Mouse (Mus musculus) embryonic facial prominence, embryonic 15.5 days (tissue): ENCODE measurements around the gene Traf7. TPM values are rescaled to one million over a fixed set of nuclear protein-coding genes. Genes with fewer than 3 reads are reported as not detected.

Experiments used
- ATAC-seq: fragments of 200-750 bp; cut with Nextera tagmentation; 2 replicates; pipeline ENCODE4 v1.8.0; 2017; ENCODE audit warnings: low read depth, moderate TSS enrichment; ENCODE audit not compliant: insufficient number of reproducible peaks, low FRiP score, low TSS enrichment
- H3K27ac ChIP-seq: fragments of 300-500 bp; sonication (generic); replicated peaks from 2 replicates; pipeline ENCODE4 v1.5.1; 2015; ENCODE audit warnings: mild to moderate bottlenecking, inconsistent platforms
- H3K27me3 ChIP-seq: fragments of 300-500 bp; sonication (generic); 2 replicates; pipeline ENCODE4 v1.6.1; 2015; ENCODE audit warnings: inconsistent platforms
- H3K36me3 ChIP-seq: fragments of 300-500 bp; sonication (generic); 2 replicates; pipeline ENCODE4 v1.6.1; 2015; ENCODE audit warnings: mild to moderate bottlenecking, inconsistent platforms
- H3K4me1 ChIP-seq: fragments of 300-500 bp; sonication (generic); 2 replicates; pipeline ENCODE4 v1.6.1; 2015; ENCODE audit warnings: inconsistent platforms
- H3K4me2 ChIP-seq: fragments of 300-500 bp; sonication (generic); replicated peaks from 2 replicates; pipeline ENCODE4 v1.6.1; 2015; ENCODE audit warnings: mild to moderate bottlenecking, inconsistent platforms
- H3K4me3 ChIP-seq: fragments of 300-500 bp; sonication (generic); replicated peaks from 2 replicates; pipeline ENCODE4 v1.5.1; 2015; ENCODE audit warnings: mild to moderate bottlenecking, inconsistent platforms
- H3K9ac ChIP-seq: fragments of 300-500 bp; sonication (generic); 2 replicates; pipeline ENCODE4 v1.6.1; 2015; ENCODE audit warnings: inconsistent platforms
- H3K9me3 ChIP-seq: fragments of 300-500 bp; sonication (generic); replicated peaks from 2 replicates; pipeline ENCODE4 v1.6.1; 2016; ENCODE audit warnings: inconsistent platforms
- WGBS: fragments of 180-500 bp; shearing (Covaris S2); methylation state at CpG from one replicate; pipeline ENCODE4 v1.1.7; 2015; 5-methylcytosine and 5-hydroxymethylcytosine counted together
- polyA plus RNA-seq: library from polyadenylated mRNA; unstranded; fragments of >200 nt; fragmentation: Nextera tagmentation; extraction: Ambion mirVana; gene quantifications from 2 replicates; pipeline ENCODE4 v1.2.1, GENCODE M21; 2015

Traf7 gene
- polyA plus RNA-seq, 1 experiment from 2014 or later = 95.7 TPM

DNA sequence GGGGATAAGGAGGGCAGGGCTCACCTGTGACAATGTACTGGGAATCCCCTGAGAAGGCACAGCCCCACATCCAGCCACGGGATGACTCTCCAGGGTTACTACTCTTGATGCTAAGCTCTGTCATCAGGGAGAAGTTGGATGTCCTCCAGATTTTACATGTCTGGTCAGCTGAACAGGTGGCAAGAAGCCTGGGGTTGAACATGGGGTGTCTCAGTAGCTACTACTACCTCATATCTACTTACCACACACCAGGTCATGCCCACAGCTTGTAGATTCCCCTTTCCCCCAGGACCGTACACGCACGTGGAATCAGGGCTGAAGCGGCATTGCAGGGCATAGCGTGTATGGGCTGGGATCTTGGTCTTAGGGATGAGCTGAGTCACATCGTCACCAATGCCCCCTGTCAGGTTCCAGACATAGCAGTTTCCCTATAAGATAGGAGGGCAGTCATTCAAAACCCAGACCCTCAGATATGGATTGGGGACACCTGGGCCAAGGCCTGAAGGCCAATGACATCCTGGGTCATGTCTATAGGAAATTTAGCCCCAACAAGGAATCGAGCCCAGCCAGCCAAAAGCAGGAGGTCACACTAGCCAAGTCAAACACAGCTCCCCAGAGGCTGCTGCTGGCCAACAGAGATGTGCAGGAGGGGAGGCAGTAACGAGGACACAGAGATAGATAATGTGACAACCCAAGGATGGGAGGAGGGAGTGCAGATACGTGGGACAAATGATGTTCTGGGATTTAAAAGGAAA is 51.5 kb downstream of the Traf7 start:
- WGBS = 90% methylated on average over 10 of the region's 10 CpGs

DNA sequence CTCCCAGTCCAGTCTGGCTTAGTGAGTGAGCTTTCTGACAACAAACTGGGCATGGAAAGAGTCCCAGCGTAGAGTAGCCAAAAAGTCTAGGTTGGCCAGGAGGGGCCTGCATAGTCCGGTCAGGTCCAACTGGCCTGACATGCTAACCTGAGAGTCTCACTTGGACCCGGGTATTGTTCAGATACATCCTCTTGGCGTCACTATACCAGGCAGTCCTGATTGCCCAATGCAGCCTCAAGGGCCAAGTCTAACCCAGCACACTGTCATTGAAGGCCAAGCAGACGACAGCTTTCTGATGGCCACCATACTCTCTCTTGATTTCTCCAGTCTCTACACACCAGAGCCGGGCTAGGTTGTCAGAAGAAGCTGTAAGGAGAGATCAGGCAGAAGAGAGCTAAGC is 52.2 kb downstream of the Traf7 start:
- no peak overlapping the region for H3K4me3 ChIP-seq
- peaks cover 40% of the 10 kb centered on the region for H3K36me3 ChIP-seq
- ATAC-seq = no peak
- no peaks in the 10 kb centered on the region for H3K27me3 ChIP-seq
- WGBS = 91% methylated on average over 6 of the region's 6 CpGs
- H3K27ac ChIP-seq = no peak overlapping the region
- no peaks in the 10 kb centered on the region for H3K9me3 ChIP-seq
- no peak overlapping the region for H3K4me2 ChIP-seq
- no peak overlapping the region for H3K9ac ChIP-seq
- peaks cover 36% of the 10 kb centered on the region for H3K4me1 ChIP-seq

More for the DNA sequence above, 51.5 kb downstream of the Traf7 start:
- Histone ChIP-seq H3K4me1 (peaks cover 30% of the 10 kb centered on the region), H3K9ac (no peak overlapping the region), H3K27ac (no peak overlapping the region), H3K4me2 (no peak overlapping the region), H3K4me3 (no peak overlapping the region), H3K27me3 (no peaks in the 10 kb centered on the region), H3K36me3 (peaks cover 40% of the 10 kb centered on the region), H3K9me3 (no peaks in the 10 kb centered on the region)
- ATAC-seq = no peak

DNA sequence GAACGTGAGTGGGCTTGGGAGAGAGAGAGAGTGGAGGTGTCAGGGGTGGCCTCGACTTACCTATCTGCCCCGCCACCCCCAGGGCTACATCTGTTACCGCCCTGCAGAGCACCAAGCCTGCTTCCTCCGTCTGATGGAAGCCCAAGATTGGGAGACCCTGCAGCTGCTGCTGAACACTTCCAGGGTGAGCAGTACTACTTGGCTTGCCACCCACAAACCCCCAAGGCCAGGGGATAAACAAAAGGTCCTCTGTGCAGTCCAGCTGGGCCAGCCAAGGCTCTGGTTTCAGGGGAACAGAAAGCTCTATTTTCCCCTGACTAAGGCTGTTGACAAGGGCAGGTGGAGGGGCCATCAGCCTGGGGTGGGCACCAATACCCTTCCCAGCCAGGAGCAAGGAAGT is 53.2 kb downstream of the Traf7 start:
- peaks cover 40% of the 10 kb centered on the region for H3K36me3 ChIP-seq
- H3K27me3 ChIP-seq = no peaks in the 10 kb centered on the region
- H3K27ac ChIP-seq = 0 out of 2 replicates have a peak overlapping the region, but pooled peaks have one; percentile 25
- ATAC-seq = no peak
- no peak overlapping the region for H3K4me2 ChIP-seq
- WGBS = 44% methylated on average over 5 of the region's 5 CpGs
- H3K9ac ChIP-seq = no peak overlapping the region
- no peak overlapping the region for H3K4me3 ChIP-seq
- no peaks in the 10 kb centered on the region for H3K9me3 ChIP-seq
- peaks cover 36% of the 10 kb centered on the region for H3K4me1 ChIP-seq

DNA sequence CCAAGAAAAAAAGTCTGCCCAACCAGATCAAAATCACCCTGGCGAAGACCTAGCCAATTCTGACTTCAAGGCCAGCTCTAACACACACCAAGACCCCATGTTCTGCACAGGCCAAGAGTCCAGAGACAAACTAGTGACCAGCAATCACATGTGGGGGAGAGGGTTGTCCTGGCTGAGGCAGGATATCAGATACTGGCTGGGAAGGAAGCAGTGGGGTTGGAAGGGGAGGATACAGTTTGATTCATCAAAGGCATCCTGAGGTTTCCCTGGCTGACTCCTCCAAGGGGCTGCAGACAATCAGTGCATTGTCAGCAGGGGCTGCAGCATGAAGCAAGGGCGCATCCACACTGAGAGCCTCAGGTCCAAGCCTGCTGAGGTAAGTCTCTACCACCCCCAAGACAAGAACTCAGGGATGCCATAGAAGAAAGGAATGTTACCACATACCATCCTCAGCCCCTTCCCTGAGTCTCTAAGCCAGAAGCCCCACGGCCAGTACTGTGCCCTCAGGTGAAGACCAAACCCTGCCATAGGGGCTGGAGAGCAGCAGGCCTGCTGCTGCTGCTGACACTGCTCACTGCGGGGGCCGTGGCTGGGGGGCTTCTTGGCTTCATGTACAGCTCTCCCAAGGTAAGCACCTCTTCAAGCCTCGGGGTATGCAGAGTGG is 54.0 kb downstream of the Traf7 start, which contains the start of gene Bricd5:
TSS of gene Bricd5 (plus strand) at position 273 of the 664 bp plus-strand sequence.
- no peak within 1 kb of the TSS for H3K4me3 ChIP-seq
- H3K9ac ChIP-seq = no peak within 1 kb of the TSS
- 0 out of 2 replicates have a peak within 1 kb of the TSS, but pooled peaks have one; percentile 25 for H3K27ac ChIP-seq
- H3K4me2 ChIP-seq = peak within 1 kb of the TSS; percentile 96; the same call in 1 of the 2 replicates
- no peaks in the 10 kb centered on the region for H3K9me3 ChIP-seq
- no peaks in the 10 kb centered on the region for H3K27me3 ChIP-seq
- no peak for ATAC-seq
- peaks cover 40% of the 10 kb centered on the region for H3K36me3 ChIP-seq
- H3K4me1 ChIP-seq = peaks cover 36% of the 10 kb centered on the region
- 50% methylated on average over 6 of the region's 6 CpGs for WGBS

DNA sequence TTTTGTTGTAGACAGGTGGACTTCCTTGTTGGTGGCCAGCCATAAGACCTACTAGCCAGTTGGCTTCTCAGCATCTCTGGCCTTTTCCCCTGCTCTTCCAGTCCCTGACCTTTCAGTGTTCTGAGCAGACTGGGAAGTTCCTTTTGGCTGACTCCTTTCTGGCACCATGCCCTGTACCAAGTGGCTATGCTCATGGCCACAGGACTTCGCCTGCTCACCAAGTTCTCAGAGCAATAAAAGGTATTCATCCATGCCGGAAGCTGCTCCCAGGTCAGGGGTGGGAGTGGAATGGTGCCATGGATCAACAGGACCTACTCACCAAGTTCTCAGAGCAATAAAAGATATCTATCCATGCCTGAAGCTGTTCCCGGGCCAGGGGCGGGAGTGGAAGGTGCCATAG is 55.2 kb downstream of the Traf7 start:
- WGBS = 79% methylated on average over 4 of the region's 4 CpGs
- Histone ChIP-seq H3K4me1 (peaks cover 26% of the 10 kb centered on the region), H3K36me3 (peaks cover 39% of the 10 kb centered on the region), H3K4me3 (0 out of 2 replicates have a peak overlapping the region, but pooled peaks have one; percentile 84), H3K9me3 (no peaks in the 10 kb centered on the region), H3K9ac (0 out of 2 replicates have a peak overlapping the region, but pooled peaks have one; percentile 4), H3K27me3 (no peaks in the 10 kb centered on the region), H3K4me2 (peak overlapping the region; percentile 96; the same call in 1 of the 2 replicates), H3K27ac (no peak overlapping the region)
- no peak for ATAC-seq

DNA sequence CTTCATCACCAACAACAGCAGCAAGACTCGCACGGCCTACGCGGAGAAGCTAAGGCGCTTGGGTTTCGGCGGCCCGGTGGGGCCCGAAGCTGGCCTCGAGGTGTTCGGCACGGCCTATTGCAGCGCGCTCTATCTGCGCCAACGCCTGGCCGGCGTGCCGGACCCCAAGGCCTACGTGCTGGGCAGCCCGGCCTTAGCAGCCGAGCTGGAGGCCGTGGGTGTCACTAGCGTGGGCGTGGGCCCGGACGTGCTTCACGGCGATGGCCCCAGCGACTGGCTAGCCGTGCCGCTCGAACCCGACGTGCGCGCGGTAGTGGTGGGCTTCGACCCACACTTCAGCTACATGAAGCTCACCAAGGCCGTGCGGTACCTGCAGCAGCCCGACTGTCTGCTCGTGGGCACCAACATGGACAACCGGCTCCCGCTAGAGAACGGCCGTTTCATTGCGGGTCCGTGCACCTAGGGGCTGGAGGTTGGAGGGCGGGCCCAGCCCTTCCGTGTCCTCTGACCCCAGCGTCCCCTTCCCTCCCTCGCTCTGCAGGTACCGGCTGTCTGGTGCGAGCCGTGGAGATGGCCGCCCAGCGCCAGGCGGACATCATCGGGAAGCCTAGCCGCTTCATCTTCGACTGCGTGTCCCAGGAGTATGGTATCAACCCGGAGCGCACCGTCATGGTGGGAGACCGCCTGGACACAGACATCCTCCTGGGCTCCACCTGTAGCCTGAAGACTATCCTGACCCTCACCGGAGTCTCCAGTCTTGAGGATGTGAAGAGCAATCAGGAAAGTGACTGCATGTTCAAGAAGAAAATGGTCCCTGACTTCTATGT is 56.8 kb downstream of the Traf7 start:
- ATAC-seq = peak; percentile 48; the same call in 1 of the 2 replicates
- Histone ChIP-seq H3K27ac (0 out of 2 replicates have a peak overlapping the region, but pooled peaks have one; percentile 35), H3K9ac (peak overlapping the region; percentile 75), H3K4me2 (peak overlapping the region; percentile 96), H3K4me1 (peaks cover 25% of the 10 kb centered on the region), H3K9me3 (no peaks in the 10 kb centered on the region), H3K36me3 (peaks cover 24% of the 10 kb centered on the region), H3K27me3 (no peaks in the 10 kb centered on the region), H3K4me3 (peak overlapping the region; percentile 84)
- under 1% methylated on average over 68 of the region's 68 CpGs for WGBS

DNA sequence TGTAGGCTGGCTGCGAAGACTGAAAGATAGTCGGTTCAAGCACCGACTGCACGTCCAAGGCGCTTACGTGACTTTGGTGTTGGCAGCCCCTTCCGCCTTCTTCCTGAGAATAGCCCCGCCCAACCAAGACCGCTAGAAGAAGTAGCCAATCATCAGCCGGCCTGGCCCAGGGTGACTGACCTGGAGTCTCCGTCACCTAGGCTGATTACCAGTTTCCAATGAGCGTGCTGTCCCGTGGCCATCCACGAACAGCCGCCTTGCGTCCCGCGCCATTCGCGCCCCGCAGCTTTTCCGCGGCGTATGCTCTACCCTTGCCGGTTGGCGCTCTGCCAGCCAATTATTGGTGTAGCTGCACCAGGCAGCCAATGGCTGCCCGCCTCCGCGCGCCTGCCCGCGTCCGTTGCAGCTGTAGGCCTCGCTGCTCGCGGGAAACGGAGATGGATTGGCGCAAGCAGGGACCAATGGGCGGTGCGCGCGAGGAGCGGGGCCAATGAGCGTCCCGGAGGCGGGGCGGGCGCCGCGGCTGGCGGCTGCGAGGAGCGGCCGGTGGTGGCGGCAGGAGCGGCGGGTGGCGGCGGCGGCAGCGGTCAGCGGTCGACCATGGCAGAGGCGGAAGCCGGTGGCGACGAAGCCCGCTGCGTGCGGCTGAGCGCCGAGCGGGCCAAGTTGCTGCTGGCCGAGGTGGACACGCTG is 57.7 kb downstream of the Traf7 start, which contains the start of the genes E4f1 and Pgp:
TSS of gene E4f1 (minus strand) at position 404 of the 693 bp plus-strand sequence.
TSS of gene Pgp (plus strand) at position 483 of the 693 bp plus-strand sequence.
- H3K4me1 ChIP-seq = peaks cover 25% of the 10 kb centered on the region
- H3K4me3 ChIP-seq = peak within 1 kb of the TSS; percentile 84
- no peaks in the 10 kb centered on the region for H3K27me3 ChIP-seq
- H3K9me3 ChIP-seq = no peaks in the 10 kb centered on the region
- 1% methylated on average over 67 of the region's 75 CpGs for WGBS
- H3K27ac ChIP-seq = peak within 1 kb of the TSS; percentile 82
- H3K4me2 ChIP-seq = peak within 1 kb of the TSS; percentile 96
- H3K9ac ChIP-seq = peak within 1 kb of the TSS; percentile 75
- H3K36me3 ChIP-seq = peaks cover 15% of the 10 kb centered on the region
- peak; percentile 97 for ATAC-seq

DNA sequence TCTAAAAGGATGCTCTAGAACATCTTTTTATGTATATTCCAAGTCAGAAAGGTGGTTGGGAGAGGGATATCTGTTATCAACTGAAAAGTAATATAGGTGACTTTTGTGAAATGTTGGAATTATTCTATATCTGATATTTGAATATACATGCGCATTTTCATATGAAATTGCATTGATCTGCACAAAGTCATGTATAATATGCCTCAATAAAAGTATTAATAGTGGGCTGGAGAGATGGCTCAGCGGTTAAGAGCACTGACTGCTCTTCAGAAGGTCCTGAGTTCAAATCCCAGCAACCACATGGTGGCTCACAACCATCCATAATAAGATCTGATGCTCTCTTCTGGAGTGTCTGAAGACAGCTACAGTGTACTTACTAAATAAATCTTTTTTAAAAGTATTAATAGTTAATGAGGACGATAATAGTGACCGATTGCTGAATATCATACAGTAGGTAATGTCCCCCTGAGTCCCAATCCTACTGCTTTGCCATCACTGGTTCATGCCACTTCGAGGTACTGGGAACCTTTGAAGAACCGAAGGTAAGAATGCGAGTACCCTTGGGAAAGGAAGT is 58.3 kb downstream of the Traf7 start:
- Histone ChIP-seq H3K27me3 (no peaks in the 10 kb centered on the region), H3K4me2 (peak overlapping the region; percentile 96), H3K9ac (peak overlapping the region; percentile 43), H3K27ac (peak overlapping the region; percentile 82), H3K9me3 (no peaks in the 10 kb centered on the region), H3K4me3 (peak overlapping the region; percentile 84), H3K36me3 (peaks cover 9% of the 10 kb centered on the region), H3K4me1 (peaks cover 25% of the 10 kb centered on the region)
- WGBS = 18% methylated on average over 7 of the region's 7 CpGs
- no peak for ATAC-seq

DNA sequence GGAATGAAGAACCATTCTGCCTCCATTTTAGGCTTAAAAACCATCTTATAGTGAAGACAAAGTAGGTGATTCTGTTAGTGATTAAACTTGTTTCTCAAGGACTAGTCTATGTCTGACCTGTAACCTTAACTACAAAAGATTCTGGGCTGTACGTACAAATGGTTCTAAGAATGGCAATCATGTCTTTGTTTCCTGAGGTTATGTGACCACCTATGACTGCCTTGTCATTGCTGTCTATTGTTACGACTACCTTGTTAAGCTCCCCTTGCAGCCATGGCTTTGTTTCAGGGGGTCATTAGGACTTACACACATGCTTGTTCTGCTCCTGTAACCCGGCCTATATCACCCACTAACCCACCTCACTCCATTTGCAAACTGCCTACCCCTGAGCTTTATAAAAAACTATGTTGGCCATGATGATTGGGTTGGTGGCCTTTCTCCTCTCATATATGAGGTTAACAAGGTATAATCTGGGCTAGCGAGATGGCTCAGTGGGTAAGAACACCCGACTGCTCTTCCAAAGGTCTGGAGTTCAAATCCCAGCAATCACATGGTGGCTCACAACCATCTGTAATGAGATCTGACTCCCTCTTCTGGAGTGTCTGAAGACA is 59.0 kb downstream of the Traf7 start:
- H3K4me3 ChIP-seq = no peak overlapping the region
- no peak for ATAC-seq
- peaks cover 3% of the 10 kb centered on the region; the same call in 1 of the 2 replicates for H3K36me3 ChIP-seq
- peaks cover 25% of the 10 kb centered on the region for H3K4me1 ChIP-seq
- no peak overlapping the region for H3K27ac ChIP-seq
- H3K4me2 ChIP-seq = no peak overlapping the region
- no peak overlapping the region for H3K9ac ChIP-seq
- no peaks in the 10 kb centered on the region for H3K27me3 ChIP-seq
- 95% methylated on average over 5 of the region's 5 CpGs for WGBS
- H3K9me3 ChIP-seq = no peaks in the 10 kb centered on the region
